Mouse (Mus musculus) right cerebral cortex, postnatal 25 days (tissue): Measurements from ENCODE around the gene Socs1.
A peak's percentile ranks its signal among the peaks of the same experiment; 100 is the strongest.

Experiments used
- DNase-seq: peaks from one replicate; pipeline ENCODE4 v3.0.0; 2022

The Socs1 gene

DNA sequence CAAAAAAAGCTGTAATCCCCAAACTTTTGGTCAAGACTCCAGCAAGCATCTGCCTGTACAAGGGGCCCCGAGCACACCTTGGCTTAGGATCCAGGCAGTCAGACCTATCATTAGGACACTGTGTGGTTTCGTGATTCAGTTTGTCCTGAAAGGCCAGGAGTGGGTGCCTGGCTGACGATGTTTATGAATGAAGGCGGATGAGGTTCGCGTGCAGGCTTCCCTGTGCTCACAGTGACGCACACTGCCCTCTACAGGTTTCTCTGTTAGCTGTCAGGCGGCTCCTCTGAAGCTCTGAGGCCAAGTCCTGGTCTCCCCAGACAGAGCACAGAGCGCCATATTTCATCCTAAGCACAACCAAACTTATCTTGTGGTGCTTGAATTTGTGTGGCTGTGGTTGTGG lies 952 bp upstream of the Socs1 start:
- peak; percentile 78 for DNase-seq

DNA sequence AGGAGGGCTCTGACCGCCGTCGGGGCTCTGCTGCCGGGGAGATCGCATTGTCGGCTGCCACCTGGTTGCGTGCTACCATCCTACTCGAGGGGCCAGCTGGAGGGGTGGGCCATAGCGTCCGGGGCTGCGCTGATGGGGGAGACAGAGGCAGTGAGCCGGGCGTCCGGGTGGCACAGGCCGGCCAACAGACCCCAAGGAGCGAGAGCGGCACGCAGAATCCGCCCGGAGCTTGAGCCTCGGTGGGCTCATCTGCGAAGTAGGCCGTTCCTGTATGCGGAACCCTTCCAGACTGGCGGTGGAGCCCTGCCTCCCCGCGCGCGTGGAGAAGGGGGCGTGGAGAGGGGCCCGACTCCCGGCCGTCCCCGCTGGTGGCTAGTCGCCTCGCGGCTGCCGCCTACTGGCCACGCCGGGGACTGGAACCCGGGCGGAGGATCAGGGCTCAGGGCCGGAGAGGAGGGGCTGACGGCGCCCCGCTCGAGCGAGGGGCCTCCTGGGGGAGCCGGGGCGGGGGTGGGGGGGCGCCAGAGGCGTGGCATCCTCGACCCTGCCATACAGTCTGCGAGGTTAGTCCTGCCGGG lies 454 bp downstream of the Socs1 start:
- DNase-seq, result peak; percentile 87

DNA sequence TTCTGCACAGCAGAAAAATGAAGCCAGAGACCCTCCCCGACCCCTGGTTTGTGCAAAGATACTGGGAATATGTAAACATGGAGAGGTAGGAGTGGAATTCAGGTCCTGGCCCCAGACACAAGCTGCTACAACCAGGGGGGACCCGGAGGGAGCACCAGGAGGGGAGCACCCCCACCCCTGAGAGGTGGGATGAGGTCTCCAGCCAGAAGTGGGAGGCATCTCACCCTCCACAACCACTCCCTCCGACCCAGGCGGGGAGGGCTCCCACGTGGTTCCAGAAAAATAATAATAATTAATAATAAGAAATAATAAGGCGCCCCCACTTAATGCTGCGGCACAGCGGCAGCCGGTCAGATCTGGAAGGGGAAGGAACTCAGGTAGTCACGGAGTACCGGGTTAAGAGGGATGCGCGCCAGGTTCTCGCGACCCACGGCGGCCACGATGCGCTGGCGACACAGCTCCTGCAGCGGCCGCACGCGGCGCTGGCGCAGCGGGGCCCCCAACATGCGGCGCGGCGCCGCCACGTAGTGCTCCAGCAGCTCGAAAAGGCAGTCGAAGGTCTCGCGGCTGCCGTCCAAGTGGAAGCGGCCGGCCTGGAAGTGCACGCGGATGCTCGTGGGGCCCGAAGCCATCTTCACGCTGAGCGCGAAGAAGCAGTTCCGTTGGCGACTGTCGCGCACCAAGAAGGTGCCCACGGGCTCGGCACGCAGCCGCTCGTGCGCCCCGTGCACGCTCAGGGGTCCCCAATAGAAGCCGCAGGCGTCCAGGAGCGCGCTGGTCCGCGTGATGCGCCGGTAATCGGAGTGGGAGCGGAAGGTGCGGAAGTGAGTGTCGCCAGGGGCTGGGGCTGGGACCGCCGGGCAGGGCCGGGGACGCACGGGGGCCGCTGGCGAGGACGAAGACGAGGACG lies 1.2 kb downstream of the Socs1 start:
- DNase-seq, result peak; percentile 47

DNA sequence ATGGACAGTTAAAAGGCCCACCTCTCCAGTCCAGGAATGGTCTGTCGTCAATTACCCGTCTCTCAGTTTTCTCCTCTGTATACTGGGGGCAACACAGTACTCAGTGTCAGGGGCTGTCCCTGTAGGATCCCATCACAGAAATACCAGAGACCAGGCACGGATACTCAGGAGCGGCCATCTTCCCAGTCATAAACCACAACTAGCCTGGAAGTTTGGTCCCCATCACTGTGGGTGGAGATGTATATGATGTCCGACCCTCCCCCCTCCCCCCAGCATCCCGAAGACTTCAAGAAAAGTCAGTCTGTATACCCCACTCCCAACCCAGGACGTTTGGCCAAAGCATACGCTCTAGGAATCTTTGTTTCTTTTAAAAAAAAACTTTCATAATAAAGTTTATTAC lies 1.9 kb downstream of the Socs1 start:
- no peak for DNase-seq

DNA sequence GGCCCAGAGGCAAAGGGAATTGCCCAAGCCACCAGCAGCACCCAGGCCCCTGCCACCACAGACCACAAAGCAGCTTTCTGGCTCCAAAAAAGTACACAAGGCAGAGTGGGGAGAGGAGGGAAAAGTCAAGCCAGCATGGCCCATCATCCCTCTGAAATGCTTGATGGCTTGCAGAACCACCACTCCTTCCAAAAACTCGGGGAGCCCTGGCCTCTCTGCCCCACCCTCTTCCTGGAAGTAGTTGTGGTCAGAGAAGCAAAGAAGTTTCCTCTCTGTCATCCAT lies 2.2 kb downstream of the Socs1 start:
- no peak for DNase-seq

DNA sequence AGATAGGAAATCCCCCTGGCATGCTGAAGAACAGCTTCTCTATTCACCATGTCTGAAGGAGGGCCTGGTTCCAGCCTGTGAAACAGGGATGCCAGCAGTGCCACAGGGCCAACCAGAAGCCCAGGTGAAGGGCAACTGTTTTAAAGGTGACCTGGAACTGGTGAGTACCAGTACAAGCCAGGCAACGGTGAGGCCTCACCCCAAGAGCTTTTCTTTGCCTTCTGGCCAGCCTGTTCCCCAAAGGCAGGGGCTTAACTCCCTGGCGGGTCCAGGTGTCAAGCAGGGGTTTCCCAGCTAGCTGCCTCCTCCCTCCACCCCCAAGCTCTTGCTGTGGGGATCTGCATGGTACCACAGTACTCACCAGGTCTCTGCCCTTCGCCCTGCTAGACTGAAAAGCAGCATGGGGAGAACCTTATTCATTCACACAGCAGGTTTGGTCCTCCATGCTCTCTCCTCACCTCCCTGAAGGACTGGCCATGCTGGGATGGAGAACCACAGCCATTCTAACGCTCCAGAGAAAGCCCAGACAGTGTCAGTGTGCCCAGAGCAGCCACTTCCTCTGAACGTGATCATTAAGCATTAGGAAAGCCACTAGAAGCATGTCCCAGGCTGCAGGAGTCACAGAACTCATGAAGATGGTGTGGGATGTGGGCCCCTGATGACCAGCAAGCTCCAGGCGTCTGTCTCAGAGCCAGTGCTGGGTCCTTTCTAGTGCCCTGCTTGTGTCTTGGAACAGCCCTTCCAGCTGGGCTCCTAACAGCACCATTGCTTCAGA lies 2.8 kb downstream of the Socs1 start:
- no peak for DNase-seq

DNA sequence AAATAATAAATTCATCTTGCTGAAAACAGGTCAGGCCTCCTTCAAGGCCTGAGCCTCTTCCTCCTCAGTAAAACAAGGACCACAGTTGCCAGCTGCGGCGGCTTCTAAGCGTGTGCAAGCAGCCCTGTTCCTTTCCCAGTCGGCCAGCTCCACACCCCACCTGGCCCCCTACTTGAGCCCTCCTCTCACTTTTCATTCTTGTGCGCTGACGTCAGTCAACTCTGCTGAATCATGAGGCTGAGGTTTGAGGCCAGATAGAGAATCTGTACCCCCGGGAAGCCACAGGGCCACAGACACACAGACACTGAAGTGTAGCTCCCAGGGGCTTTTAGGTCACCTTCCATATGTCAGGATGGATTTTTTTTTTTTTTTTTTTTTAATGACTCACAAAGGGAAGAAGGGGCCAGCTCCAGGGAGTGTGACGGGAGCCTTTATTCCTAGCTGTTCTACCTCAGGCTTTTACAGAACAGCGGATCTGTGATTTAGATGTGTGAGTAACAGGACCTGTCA lies 3.4 kb downstream of the Socs1 start:
- no peak for DNase-seq

DNA sequence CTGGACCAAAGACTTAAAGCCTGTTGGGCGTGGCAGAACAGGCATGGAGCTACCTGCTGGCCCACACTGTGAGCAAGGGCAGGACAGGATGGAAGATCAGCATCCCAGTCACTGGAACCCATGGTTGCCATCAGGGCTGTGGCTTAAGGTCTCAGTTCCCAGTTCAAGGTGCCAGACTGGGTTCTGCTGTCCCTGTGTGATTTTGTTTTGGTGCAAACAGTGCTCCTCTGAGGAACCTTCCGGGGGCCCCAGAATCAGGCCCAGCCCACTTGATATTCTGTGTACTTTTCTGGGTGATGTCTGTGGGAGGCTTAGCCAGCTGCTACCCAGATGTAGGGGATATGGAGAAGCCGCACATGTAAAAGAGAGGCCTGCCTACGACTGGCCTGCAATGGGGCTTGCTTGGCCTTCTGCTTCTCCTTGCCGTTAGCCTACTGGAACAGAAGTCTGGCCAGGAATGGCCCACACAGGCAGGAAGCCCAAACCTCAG lies 4.7 kb downstream of the Socs1 start:
- DNase-seq, result no peak

DNA sequence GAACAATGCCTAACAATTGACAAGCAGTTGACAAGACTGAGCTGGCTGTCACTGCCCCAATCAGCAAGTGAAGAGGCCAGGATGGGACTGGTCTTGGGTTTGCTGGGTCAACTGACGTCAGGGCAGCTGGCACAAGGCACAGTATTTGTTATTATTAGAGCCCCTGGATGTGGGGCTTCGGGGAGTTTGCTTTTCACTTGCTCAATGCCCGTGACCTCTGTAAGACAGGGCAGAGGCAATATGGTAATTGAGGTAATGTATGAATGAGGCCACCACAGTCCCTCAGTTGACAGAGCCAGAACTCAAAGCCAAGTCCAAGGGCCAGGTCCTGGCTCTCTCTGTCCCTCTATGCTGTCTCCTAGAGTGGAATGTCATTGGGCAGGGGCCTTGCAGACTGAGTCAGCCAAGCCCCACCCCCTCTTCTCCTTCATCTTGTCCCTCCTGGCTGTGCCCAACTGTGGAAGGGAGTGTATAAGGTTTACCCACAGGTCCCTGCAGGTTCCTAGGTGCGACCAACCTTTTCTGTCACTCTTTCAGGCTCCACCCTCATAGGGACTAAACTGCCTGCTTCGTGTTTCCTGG lies 7.7 kb downstream of the Socs1 start:
- no peak for DNase-seq

DNA sequence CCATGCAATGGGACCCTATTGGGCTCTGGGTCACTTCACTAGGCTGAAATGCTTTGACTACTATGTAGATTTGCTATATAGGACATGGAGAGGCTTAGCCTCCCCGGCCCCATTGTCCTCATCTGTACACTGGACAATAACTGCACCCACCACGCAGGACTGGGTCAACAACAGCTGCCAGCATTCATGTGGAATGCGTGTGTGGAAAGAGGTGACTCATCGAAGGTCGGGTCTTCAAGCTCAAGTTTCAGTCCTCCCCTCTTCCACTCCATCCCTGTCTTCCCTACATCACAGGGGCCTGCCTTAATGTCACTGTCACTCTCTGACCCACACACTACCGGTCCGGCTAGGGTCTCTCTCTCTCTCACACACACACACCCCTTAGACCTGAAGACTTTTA lies 9.0 kb downstream of the Socs1 start:
- no peak for DNase-seq

DNA sequence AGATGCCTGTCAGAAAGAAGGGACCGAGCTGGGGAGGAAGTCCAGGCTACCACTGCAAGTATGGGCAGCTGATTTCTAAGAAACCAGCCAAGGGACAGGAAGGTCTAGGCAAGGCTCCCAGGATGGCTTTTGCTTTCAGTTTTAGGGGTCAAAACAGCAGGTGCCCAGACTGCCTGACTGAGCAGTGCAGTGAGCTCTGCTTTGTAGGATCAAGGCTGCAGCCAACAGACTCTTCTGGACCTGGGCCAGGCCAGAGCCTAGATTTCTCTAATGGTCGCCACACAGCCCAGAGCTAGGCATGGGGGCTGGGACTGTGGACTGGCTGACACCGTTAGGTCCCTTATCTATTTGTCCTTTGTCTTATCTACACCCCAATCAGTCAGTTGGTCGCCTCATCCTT lies 10.6 kb downstream of the Socs1 start:
- no peak for DNase-seq

DNA sequence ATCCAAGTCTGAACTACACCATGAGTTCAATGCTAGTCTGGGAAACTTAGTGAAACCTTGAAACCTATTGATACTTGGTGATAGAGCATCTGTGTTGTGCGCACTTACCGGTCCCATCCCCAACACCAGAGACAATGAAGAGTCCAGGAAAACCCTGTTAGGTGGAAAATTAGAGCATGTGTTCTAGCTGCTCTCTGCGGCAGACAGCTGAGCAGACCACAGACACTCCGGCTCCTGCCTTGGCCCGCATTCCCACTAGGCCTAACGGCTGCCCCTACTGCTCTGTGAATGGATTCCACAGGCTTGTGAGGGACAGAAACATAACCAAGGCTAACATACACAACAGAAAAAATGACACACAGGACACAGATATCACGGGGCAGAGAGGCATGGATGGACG lies 11.8 kb downstream of the Socs1 start:
- no peak for DNase-seq

DNA sequence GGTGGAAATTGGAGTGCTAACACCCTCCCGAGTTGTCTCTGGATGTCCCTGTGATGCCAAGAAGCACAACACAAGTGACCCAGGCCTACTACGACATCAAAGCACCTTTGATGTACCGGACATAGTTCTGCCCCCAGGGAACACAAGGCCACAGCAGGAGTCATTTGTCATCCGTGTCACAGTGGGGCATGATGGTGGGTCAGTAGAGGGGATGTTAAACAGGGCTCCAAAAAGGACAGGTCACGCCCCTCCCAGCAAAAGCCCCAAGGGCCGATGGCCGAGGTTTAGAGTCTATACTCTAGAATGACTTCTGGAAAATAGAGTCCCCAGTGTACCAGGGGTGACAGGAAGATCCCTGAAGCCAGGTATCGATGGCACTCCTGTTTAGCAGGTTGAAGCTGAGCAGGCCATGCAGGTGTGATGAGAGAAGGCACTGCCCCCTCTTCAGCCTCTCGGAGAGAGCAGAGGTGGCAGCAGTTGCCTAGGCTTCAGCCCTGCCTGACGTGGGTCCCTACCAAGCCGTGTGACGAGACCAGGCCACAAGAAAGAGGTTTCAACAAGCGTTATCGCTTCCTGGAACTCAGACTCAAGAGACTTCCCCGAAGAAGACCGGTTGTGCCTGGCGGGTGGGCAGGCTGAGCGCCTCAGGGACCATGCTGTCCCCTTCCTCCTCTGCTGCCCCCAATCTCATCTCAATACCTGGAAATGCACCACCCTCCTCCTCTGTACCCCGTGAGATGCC lies 13.4 kb downstream of the Socs1 start:
- no peak for DNase-seq

DNA sequence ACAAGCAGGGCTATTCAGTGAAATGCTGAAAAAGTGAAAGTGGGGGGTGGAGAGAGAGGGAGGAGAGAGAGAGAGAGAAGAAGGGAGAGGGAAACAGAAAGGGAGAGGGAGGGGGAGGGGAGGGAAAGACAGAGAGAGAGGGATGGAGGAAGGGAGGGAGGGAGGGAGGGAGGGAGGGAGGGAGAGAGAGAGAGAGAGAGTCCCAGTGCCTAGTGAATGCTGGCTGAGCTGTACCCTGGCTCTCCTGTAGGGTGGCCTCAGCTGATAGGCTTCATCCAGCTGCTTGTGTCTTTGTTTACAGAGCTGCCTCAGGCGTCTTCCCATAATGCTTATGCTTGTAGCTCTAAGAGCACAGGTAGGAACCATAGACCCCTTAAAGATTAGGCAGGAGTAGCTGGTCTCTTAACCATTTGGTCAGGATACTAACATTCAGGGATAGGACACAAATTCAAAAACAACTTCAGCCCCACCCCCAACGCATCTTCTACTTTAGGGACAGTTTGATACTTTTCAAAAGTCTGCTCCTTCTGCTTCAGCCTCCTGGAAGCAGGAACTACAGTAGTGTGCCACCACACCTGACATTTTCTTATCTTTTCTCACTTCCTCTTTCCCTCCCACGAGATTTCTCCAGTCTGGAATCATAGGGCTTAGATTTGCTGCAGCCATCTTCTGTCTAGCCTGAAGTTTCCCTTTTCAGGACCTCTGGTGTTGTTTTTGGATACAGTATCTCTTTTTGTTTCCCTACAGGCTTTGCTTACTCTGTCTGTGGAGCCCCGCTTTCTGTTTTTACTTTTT lies 14.6 kb downstream of the Socs1 start:
- no peak for DNase-seq

DNA sequence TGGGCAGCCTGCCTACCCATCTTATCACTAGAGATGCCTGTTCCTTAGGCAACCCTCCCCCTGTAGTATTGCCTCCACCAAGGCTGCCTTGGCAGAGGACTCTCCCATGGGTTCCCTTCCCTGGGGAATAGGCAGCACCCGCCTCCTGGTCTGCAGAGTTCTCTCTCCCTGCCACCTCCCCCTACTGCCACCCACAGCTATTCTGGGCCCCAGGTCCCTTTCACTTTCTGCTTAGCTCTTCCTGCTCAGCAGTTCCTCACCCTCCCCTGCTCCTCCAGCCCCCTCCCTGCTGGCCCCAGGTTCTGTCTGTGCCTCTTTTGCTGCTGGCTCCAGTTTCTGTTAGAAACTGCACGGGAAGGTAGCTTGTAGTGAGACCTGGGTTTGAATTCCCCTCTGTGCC lies 15.7 kb downstream of the Socs1 start:
- DNase-seq, result peak; percentile 31

DNA sequence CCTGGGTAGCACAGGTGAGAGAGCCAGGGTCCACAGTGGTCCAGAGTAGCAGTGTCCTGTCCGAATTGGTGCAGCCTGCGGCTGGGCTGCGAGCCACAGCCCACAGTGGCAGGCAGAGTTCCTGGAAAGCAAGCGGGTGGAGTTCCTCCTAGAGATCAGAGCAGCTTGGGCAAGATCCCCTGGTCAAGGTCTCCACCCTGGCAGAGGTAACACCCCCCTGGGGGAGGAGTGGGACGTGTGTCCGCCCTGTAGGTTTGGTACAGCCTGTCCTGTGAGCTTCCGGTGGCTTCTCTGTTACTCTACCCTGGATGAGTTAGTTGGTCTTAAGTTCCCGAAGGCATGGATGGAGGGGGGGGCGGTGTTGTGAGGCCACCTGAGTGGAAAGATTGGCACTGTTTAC lies 16.5 kb downstream of the Socs1 start:
- DNase-seq, result no peak

DNA sequence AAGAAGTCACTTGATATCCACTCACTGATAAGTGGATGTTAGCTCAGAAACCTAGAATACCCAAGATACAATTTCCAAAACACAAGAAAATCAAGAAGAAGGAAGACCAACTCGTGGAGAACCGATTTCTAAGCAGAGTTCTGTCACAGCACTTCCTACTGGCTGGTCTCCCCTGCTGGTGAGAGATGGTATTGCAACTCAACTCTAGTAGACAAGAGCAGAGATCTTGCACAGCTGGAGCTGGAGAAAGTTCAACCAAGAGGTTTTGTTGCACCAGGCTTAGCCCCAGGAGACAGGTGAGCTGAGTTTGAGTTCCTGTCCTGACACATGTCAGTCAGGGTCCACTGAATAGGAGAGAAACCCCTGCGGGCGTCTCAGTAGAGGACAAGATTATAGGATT lies 18.2 kb downstream of the Socs1 start:
- DNase-seq, result no peak

DNA sequence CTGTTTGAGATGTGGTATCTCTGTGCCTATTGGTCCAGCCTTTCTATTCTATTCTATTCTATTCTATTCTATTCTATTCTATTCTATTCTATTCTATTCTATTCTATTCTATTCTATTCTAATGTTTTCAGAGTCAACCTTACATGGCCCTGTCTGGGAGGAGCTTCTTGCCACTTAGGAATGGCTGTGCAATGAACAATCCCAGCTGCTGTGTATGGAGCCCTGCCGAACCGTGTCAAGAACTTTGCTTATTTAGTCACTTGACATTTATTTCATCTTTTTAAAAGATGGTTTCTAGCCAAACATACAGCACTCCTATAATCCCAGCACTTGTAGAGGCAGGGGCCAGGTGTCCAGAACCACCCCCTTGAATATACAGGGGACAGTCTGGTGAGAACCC lies 21.0 kb downstream of the Socs1 start:
- no peak for DNase-seq

DNA sequence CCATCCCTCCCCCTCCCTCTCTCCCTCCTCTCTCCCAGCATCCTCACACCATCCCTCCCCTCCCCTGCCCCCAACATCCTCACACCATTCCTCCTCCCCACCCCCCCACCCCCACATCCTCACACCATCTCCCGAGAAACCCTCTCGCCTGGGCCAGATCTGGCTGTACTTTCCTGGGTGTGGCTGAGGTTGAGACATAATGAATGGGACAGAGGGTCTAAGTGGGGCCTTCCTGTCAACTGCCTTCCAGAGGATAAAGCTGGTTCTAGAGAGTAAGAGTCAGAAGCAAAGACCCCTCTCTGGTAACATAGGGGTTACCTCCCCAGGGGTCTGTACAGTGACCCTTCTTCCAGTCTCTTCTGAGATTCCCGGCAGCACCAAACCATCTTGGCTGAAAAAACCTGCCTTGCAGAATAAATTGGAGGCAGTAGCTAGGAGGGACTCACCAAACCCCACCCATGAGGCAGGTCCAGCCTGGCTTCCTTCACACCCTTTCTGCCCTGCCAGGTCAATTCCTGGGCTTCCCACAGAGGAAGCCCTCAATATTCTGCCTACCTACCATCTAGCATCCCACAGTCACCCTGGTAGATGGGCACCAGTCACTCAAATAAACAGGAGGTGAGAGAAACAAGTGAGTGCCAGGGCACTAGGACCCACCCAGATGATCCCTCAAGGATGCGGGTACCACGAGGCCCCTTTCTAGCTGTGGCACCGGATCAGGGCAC lies 21.6 kb downstream of the Socs1 start:
- DNase-seq, result no peak

DNA sequence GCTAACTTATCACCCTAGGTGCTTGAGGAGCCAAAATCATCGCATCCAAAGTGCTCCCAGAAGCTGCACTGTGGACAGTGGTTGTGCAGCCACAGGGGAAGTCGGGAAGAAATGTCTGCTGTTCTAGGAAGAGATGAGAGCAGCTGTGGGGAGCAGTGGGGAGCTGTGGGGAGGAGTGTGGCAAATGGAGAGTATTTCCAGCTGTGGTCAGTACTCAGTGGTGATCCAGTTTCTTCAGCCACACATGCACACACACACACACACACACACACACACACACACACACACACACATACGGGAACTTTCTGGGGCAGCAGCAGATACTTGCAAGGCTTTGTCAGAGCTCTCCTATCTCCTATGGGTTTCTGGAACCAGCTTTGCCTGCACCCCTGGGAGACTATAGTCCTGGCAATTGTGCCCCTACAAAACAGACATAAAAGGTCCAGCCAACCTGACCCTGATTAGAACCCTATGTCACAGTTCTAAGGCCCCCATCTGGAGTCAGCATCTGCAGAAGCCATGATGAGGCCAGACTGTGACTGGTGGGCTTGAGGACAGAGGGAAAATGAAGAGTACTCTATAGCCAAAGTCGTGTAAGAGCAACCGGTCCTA lies 22.7 kb downstream of the Socs1 start:
- no peak for DNase-seq

DNA sequence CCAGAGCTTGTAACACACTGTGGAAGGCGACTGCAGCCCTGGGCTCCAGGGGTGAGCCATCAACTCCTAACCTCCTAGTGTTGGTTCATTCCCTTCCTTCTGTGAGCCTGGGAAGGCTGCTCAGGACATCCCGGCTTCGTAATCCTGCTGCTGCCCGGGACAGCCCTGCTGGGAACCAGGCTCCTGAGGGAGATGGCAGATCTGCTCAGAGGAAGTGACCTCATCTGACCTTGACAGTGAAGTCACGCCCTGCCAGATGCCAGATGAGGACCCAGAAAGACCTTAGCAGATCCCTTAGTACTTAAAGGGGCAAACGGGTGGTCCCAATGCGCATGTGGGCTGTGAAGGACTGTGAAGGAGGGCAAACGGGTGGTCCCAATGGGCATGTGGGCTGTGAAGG lies 24.2 kb downstream of the Socs1 start:
- no peak for DNase-seq
